Mouse (Mus musculus): ENCODE results near the gene Tacr3. TPM values are rescaled to one million over a fixed set of nuclear protein-coding genes. Genes with fewer than 3 reads are reported as not detected.

Gene Tacr3
- polyA plus RNA-seq (2014; fragmentation: Nextera tagmentation; extraction: Ambion mirVana), result not detected in 2 replicates

DNA sequence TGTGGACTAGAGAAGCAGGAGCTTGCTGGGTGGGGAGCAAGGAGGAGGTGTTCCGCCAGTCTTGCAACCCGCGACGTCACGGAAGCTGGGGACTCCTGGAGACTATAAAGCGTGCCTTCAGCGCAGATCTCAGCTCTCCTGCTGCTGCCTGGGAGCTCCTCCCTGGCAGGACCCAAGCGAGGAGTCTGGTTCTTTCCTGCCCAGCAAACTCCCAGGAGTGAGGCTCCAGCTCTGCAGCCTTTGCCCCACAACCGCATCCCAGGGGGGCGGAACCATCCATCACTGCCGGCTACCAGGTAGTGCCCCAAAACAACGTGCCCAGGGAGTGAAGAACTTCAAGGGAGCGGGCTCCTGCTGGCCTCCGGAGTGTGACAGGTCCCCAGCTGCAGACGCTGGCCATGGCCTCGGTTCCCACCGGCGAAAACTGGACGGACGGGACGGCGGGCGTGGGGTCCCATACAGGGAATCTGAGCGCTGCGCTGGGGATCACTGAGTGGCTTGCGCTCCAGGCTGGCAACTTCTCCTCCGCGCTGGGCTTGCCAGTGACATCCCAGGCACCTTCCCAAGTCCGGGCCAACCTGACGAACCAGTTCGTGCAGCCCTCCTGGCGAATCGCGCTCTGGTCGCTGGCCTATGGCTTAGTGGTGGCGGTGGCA is at the start of gene Tacr3:
Gene Tacr3 (plus strand): TSS at position 133 of the 656 bp plus-strand sequence.
- Histone ChIP-seq H3K27ac (replicated peaks in 1 of 2; ENCODE audit: control insufficient read depth in 1 of 2, insufficient read depth in 1 of 2, low read depth in 2 of 2, low read length in 2 of 2) (no peak within 1 kb of the TSS), H3K4me1 (ENCODE audit: control insufficient read depth in 2 of 2, insufficient read depth in 2 of 2, low read length in 2 of 2) (no peaks in the 10 kb centered on the region), H3K9ac (ENCODE audit: low read length) (no peak within 1 kb of the TSS), H3K4me2 (ENCODE audit: low read length) (peak within 1 kb of the TSS; percentile 83), H3K36me3 (ENCODE audit: control insufficient read depth, insufficient read depth, low read length) (no peaks in the 10 kb centered on the region), H3K9me3 (ENCODE audit: control insufficient read depth, low read length) (no peaks in the 10 kb centered on the region), H3K27me3 (ENCODE audit: control insufficient read depth, insufficient read depth, low read length) (peaks cover 13% of the 10 kb centered on the region), H3K4me3 (ENCODE audit: control insufficient read depth in 1 of 2, insufficient read depth in 1 of 2, low read depth in 1 of 2, low read length in 2 of 2) (peak within 1 kb of the TSS; percentile 30 to 39)
- WGBS, result 2% methylated on average over 36 of the region's 36 CpGs
- no peak for ATAC-seq (ENCODE audit: insufficient number of reproducible peaks, insufficient read depth, low FRiP score, low read depth)

- no peak overlapping the region for H3K9ac ChIP-seq (ENCODE audit: low read length)
- H3K27me3 ChIP-seq (ENCODE audit: control insufficient read depth, insufficient read depth, low read length), result peaks cover 13% of the 10 kb centered on the region
- ATAC-seq (ENCODE audit: insufficient number of reproducible peaks, insufficient read depth, low FRiP score, low read depth), result no peak
- no peaks in the 10 kb centered on the region for H3K4me1 ChIP-seq (ENCODE audit: control insufficient read depth in 2 of 2, insufficient read depth in 2 of 2, low read length in 2 of 2)
- peak overlapping the region; percentile 83 for H3K4me2 ChIP-seq (ENCODE audit: low read length)
- H3K9me3 ChIP-seq (ENCODE audit: control insufficient read depth, low read length), result no peaks in the 10 kb centered on the region
- H3K36me3 ChIP-seq (ENCODE audit: control insufficient read depth, insufficient read depth, low read length), result no peaks in the 10 kb centered on the region
- WGBS, result 47% methylated on average over 6 of the region's 6 CpGs
- H3K27ac ChIP-seq (replicated peaks in 1 of 2; ENCODE audit: control insufficient read depth in 1 of 2, insufficient read depth in 1 of 2, low read depth in 2 of 2, low read length in 2 of 2), result no peak overlapping the region
- peak overlapping the region; percentile 30 to 39 for H3K4me3 ChIP-seq (ENCODE audit: control insufficient read depth in 1 of 2, insufficient read depth in 1 of 2, low read depth in 1 of 2, low read length in 2 of 2)
These were observed 324 bp upstream of the Tacr3 start for GRCm38 (mm10) chr3:134828492-134828874.

DNA sequence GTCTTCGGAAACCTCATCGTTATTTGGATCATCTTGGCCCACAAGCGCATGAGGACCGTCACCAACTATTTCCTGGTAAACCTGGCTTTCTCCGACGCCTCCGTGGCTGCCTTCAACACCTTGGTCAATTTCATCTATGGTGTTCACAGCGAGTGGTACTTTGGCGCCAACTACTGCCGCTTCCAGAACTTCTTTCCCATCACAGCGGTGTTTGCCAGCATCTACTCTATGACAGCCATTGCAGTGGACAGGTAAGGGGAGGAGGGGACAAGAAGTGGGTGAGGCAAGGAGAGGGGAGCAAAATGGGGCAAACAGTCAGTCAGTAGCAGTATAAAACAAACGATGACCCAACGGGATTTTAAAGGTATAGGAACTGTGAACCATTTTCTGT is 719 bp downstream of the Tacr3 start:
- no peak for ATAC-seq (ENCODE audit: insufficient number of reproducible peaks, insufficient read depth, low FRiP score, low read depth)
- peak overlapping the region; percentile 30 to 39 for H3K4me3 ChIP-seq (ENCODE audit: control insufficient read depth in 1 of 2, insufficient read depth in 1 of 2, low read depth in 1 of 2, low read length in 2 of 2)
- H3K4me1 ChIP-seq (ENCODE audit: control insufficient read depth in 2 of 2, insufficient read depth in 2 of 2, low read length in 2 of 2), result no peaks in the 10 kb centered on the region
- H3K36me3 ChIP-seq (ENCODE audit: control insufficient read depth, insufficient read depth, low read length), result no peaks in the 10 kb centered on the region
- H3K27me3 ChIP-seq (ENCODE audit: control insufficient read depth, insufficient read depth, low read length), result peaks cover 13% of the 10 kb centered on the region
- H3K4me2 ChIP-seq (ENCODE audit: low read length), result peak overlapping the region; percentile 83
- no peak overlapping the region for H3K27ac ChIP-seq (replicated peaks in 1 of 2; ENCODE audit: control insufficient read depth in 1 of 2, insufficient read depth in 1 of 2, low read depth in 2 of 2, low read length in 2 of 2)
- 10% methylated on average over 13 of the region's 13 CpGs for WGBS
- no peaks in the 10 kb centered on the region for H3K9me3 ChIP-seq (ENCODE audit: control insufficient read depth, low read length)
- H3K9ac ChIP-seq (ENCODE audit: low read length), result no peak overlapping the region

GRCm38 (mm10) chr3:134851342-134851741 is 22.5 kb downstream of the Tacr3 start:
- 71% methylated on average over 4 of the region's 4 CpGs for whole genome bisulfite sequencing

DNA sequence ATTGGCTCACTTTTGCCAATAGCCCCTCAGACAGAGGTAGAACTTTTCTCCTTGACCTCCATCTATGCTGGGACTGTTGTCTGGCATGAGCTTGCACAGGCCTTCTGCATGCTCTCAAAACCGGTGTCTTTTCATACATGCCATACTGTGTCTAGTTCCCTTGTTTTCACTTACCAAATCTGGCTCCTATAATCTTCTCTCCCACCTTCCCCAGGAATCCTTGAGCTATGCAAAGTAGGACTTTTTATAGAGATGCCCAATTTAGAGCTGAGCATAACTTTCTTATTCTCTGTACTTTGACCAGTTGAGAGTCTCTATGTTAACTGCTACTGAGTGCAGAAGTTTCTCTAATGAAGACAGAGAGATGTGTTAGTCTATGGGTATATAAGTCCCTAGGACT is 48.9 kb downstream of the Tacr3 start:
- ATAC-seq (ENCODE audit: insufficient number of reproducible peaks, insufficient read depth, low FRiP score, low read depth), result no peak
- WGBS, result 52% methylated on average over 1 of the region's 1 CpGs
- no peak overlapping the region for H3K4me3 ChIP-seq (ENCODE audit: control insufficient read depth in 1 of 2, insufficient read depth in 1 of 2, low read depth in 1 of 2, low read length in 2 of 2)
- H3K36me3 ChIP-seq (ENCODE audit: control insufficient read depth, insufficient read depth, low read length), result no peaks in the 10 kb centered on the region
- no peak overlapping the region for H3K9ac ChIP-seq (ENCODE audit: low read length)
- H3K9me3 ChIP-seq (ENCODE audit: control insufficient read depth, low read length), result no peaks in the 10 kb centered on the region
- no peak overlapping the region for H3K27ac ChIP-seq (replicated peaks in 1 of 2; ENCODE audit: control insufficient read depth in 1 of 2, insufficient read depth in 1 of 2, low read depth in 2 of 2, low read length in 2 of 2)
- no peaks in the 10 kb centered on the region for H3K4me1 ChIP-seq (ENCODE audit: control insufficient read depth in 2 of 2, insufficient read depth in 2 of 2, low read length in 2 of 2)
- H3K4me2 ChIP-seq (ENCODE audit: low read length), result no peak overlapping the region
- no peaks in the 10 kb centered on the region for H3K27me3 ChIP-seq (ENCODE audit: control insufficient read depth, insufficient read depth, low read length)

More at GRCm38 (mm10) chr3:134851342-134851741, 22.5 kb downstream of the Tacr3 start:
- no peak overlapping the region for H3K4me2 ChIP-seq (ENCODE audit: low read length)
- H3K9ac ChIP-seq (ENCODE audit: low read length), result no peak overlapping the region
- H3K9me3 ChIP-seq (ENCODE audit: control insufficient read depth, low read length), result no peaks in the 10 kb centered on the region
- no peak overlapping the region for H3K4me3 ChIP-seq (ENCODE audit: control insufficient read depth in 1 of 2, insufficient read depth in 1 of 2, low read depth in 1 of 2, low read length in 2 of 2)
- H3K4me1 ChIP-seq (ENCODE audit: control insufficient read depth in 2 of 2, insufficient read depth in 2 of 2, low read length in 2 of 2), result no peaks in the 10 kb centered on the region
- H3K27me3 ChIP-seq (ENCODE audit: control insufficient read depth, insufficient read depth, low read length), result no peaks in the 10 kb centered on the region
- H3K27ac ChIP-seq (replicated peaks in 1 of 2; ENCODE audit: control insufficient read depth in 1 of 2, insufficient read depth in 1 of 2, low read depth in 2 of 2, low read length in 2 of 2), result no peak overlapping the region
- H3K36me3 ChIP-seq (ENCODE audit: control insufficient read depth, insufficient read depth, low read length), result no peaks in the 10 kb centered on the region
- ATAC-seq (ENCODE audit: insufficient number of reproducible peaks, insufficient read depth, low FRiP score, low read depth), result no peak

- Histone ChIP-seq H3K36me3 (ENCODE audit: control insufficient read depth, insufficient read depth, low read length) (no peaks in the 10 kb centered on the region), H3K9ac (ENCODE audit: low read length) (no peak overlapping the region), H3K4me1 (ENCODE audit: control insufficient read depth in 2 of 2, insufficient read depth in 2 of 2, low read length in 2 of 2) (no peaks in the 10 kb centered on the region), H3K4me2 (ENCODE audit: low read length) (no peak overlapping the region), H3K4me3 (ENCODE audit: control insufficient read depth in 1 of 2, insufficient read depth in 1 of 2, low read depth in 1 of 2, low read length in 2 of 2) (no peak overlapping the region), H3K27ac (replicated peaks in 1 of 2; ENCODE audit: control insufficient read depth in 1 of 2, insufficient read depth in 1 of 2, low read depth in 2 of 2, low read length in 2 of 2) (no peak overlapping the region), H3K27me3 (ENCODE audit: control insufficient read depth, insufficient read depth, low read length) (no peaks in the 10 kb centered on the region), H3K9me3 (ENCODE audit: control insufficient read depth, low read length) (no peaks in the 10 kb centered on the region)
- whole genome bisulfite sequencing, result 56% methylated on average over 2 of the region's 2 CpGs
- no peak for ATAC-seq (ENCODE audit: insufficient number of reproducible peaks, insufficient read depth, low FRiP score, low read depth)
These were observed 67.0 kb downstream of the Tacr3 start for GRCm38 (mm10) chr3:134895831-134896230.

- Histone ChIP-seq H3K4me3 (ENCODE audit: control insufficient read depth in 1 of 2, insufficient read depth in 1 of 2, low read depth in 1 of 2, low read length in 2 of 2) (no peak overlapping the region), H3K9me3 (ENCODE audit: control insufficient read depth, low read length) (no peaks in the 10 kb centered on the region), H3K27ac (replicated peaks in 1 of 2; ENCODE audit: control insufficient read depth in 1 of 2, insufficient read depth in 1 of 2, low read depth in 2 of 2, low read length in 2 of 2) (no peak overlapping the region), H3K9ac (ENCODE audit: low read length) (no peak overlapping the region), H3K27me3 (ENCODE audit: control insufficient read depth, insufficient read depth, low read length) (no peaks in the 10 kb centered on the region), H3K36me3 (ENCODE audit: control insufficient read depth, insufficient read depth, low read length) (no peaks in the 10 kb centered on the region), H3K4me1 (ENCODE audit: control insufficient read depth in 2 of 2, insufficient read depth in 2 of 2, low read length in 2 of 2) (no peaks in the 10 kb centered on the region), H3K4me2 (ENCODE audit: low read length) (no peak overlapping the region)
- no peak for ATAC-seq (ENCODE audit: insufficient number of reproducible peaks, insufficient read depth, low FRiP score, low read depth)
- 68% methylated on average over 3 of the region's 3 CpGs for WGBS
These were observed 80.1 kb downstream of the Tacr3 start for GRCm38 (mm10) chr3:134908890-134909289.

GRCm38 (mm10) chr3:134934703-134935102 is 105.9 kb downstream of the Tacr3 start:
- WGBS, result 83% methylated on average over 1 of the region's 1 CpGs
- Histone ChIP-seq H3K4me2 (ENCODE audit: low read length) (no peak overlapping the region), H3K27ac (replicated peaks in 1 of 2; ENCODE audit: control insufficient read depth in 1 of 2, insufficient read depth in 1 of 2, low read depth in 2 of 2, low read length in 2 of 2) (no peak overlapping the region), H3K27me3 (ENCODE audit: control insufficient read depth, insufficient read depth, low read length) (no peaks in the 10 kb centered on the region), H3K36me3 (ENCODE audit: control insufficient read depth, insufficient read depth, low read length) (no peaks in the 10 kb centered on the region), H3K4me1 (ENCODE audit: control insufficient read depth in 2 of 2, insufficient read depth in 2 of 2, low read length in 2 of 2) (no peaks in the 10 kb centered on the region), H3K9ac (ENCODE audit: low read length) (no peak overlapping the region), H3K4me3 (ENCODE audit: control insufficient read depth in 1 of 2, insufficient read depth in 1 of 2, low read depth in 1 of 2, low read length in 2 of 2) (no peak overlapping the region), H3K9me3 (ENCODE audit: control insufficient read depth, low read length) (no peaks in the 10 kb centered on the region)
- no peak for ATAC-seq (ENCODE audit: insufficient number of reproducible peaks, insufficient read depth, low FRiP score, low read depth)
